Mouse (Mus musculus) olfactory bulb, adult 2 months (tissue): ENCODE measurements around the gene Apba1. TPM values are rescaled to one million over a fixed set of nuclear protein-coding genes. Genes with fewer than 3 reads are reported as not detected.
A peak's percentile ranks its signal among the peaks of the same experiment; 100 is the strongest.

Source experiments
- H3K27ac ChIP-seq: fragments of 200-500 bp; 2 replicates; pipeline ENCODE4 v1.5.1; 2012; ENCODE audit warnings: low read depth, low read length; ENCODE audit not compliant: insufficient read depth
- H3K4me1 ChIP-seq: fragments of 200-500 bp; 2 replicates; pipeline ENCODE4 v1.6.1; 2012; ENCODE audit warnings: low read length; ENCODE audit not compliant: control insufficient read depth, insufficient read depth
- H3K4me3 ChIP-seq: fragments of 200-500 bp; 2 replicates; pipeline ENCODE4 v1.5.1; 2012; ENCODE audit warnings: mild to moderate bottlenecking, low read depth, low read length, moderate library complexity; ENCODE audit not compliant: insufficient read depth
- CTCF ChIP-seq: fragments of 200-500 bp; IDR thresholded peaks from 2 replicates; pipeline ENCODE4 v1.5.1; 2012; ENCODE audit warnings: low read depth, mild to moderate bottlenecking, low read length, moderate library complexity; ENCODE audit not compliant: insufficient read depth
- POLR2A ChIP-seq: fragments of 200-500 bp; IDR thresholded peaks from 2 replicates; pipeline ENCODE4 v1.6.1; 2012; ENCODE audit warnings: mild to moderate bottlenecking, low read depth, low read length, moderate library complexity; ENCODE audit not compliant: insufficient read depth
- WGBS: fragments of 180-500 bp; shearing (Covaris S2); methylation state at CpG from one replicate; pipeline ENCODE4 v1.1.7; 2018; 5-methylcytosine and 5-hydroxymethylcytosine counted together
- polyA plus RNA-seq: library from polyadenylated mRNA; stranded (reverse); fragments of >200 nt; gene quantifications from 2 replicates; pipeline ENCODE4 v1.2.4, GENCODE M21; 2012; ENCODE audit warnings: low replicate concordance; ENCODE audit not compliant: missing spikeins, insufficient read depth, insufficient read length

Apba1 gene
- polyA plus RNA-seq, 1 experiment = 45.8 TPM

GRCm38 (mm10) chr19:23924057-23924456 lies 165.4 kb downstream of the Apba1 start:
- no peak for TF ChIP-seq CTCF
- TF ChIP-seq POLR2A = no peak
- H3K4me3 ChIP-seq = no peak overlapping the region
- H3K4me1 ChIP-seq = peaks cover 14% of the 10 kb centered on the region; the same call in 1 of the 2 replicates
- no peak overlapping the region for H3K27ac ChIP-seq
- WGBS = 39% methylated on average over 6 of the region's 6 CpGs

- 90% methylated on average over 9 of the region's 9 CpGs for WGBS
- no peak for TF ChIP-seq CTCF
- TF ChIP-seq POLR2A = no peak
These were observed 166.1 kb downstream of the Apba1 start for GRCm38 (mm10) chr19:23924791-23925190.

GRCm38 (mm10) chr19:23925541-23925940 lies 166.9 kb downstream of the Apba1 start:
- WGBS = 82% methylated on average over 5 of the region's 5 CpGs
- Histone ChIP-seq H3K4me1 (peaks cover 15% of the 10 kb centered on the region), H3K27ac (no peak overlapping the region), H3K4me3 (no peak overlapping the region)
- TF ChIP-seq CTCF (no peak), POLR2A (no peak)

More at GRCm38 (mm10) chr19:23924791-23925190, 166.1 kb downstream of the Apba1 start:
- no peak overlapping the region for H3K4me3 ChIP-seq
- no peak overlapping the region for H3K27ac ChIP-seq
- H3K4me1 ChIP-seq = peaks cover 17% of the 10 kb centered on the region; the same call in 1 of the 2 replicates

- Histone ChIP-seq H3K4me3 (no peak overlapping the region), H3K4me1 (peaks cover 11% of the 10 kb centered on the region), H3K27ac (no peak overlapping the region)
- TF ChIP-seq POLR2A (no peak), CTCF (0 out of 2 replicates have a peak, but pooled peaks have one; percentile 13)
- WGBS = 29% methylated on average over 5 of the region's 5 CpGs
These were observed 172.1 kb downstream of the Apba1 start for GRCm38 (mm10) chr19:23930826-23931225.

DNA sequence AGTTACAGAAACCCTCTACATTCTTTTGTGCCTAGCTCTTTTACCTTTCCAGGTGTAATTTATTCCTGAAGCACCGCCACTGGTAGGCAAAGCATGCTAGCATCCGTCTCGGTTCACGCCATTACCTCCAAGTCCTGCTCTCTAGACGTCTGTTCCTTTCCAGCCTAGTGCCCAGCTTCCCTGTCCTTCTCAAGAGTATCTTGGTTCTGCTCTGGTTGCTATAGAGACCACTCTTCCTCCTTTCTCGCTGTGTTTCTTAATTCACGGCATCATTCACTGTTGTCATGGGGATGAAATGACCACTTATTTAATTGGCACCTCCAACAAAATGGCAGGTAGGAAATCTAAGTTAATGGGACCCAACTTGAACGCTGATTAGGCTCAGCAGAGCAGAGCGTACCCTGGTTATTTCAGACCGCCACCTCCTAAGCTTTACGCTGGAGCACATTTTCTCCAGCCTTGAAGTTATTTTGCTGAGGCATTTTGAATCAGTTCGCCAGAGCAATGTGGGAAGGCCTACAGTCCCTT lies 182.8 kb downstream of the Apba1 start:
- Histone ChIP-seq H3K27ac (no peak overlapping the region), H3K4me1 (no peaks in the 10 kb centered on the region), H3K4me3 (no peak overlapping the region)
- WGBS = 65% methylated on average over 12 of the region's 12 CpGs
- TF ChIP-seq CTCF = no peak
- no peak for TF ChIP-seq POLR2A

DNA sequence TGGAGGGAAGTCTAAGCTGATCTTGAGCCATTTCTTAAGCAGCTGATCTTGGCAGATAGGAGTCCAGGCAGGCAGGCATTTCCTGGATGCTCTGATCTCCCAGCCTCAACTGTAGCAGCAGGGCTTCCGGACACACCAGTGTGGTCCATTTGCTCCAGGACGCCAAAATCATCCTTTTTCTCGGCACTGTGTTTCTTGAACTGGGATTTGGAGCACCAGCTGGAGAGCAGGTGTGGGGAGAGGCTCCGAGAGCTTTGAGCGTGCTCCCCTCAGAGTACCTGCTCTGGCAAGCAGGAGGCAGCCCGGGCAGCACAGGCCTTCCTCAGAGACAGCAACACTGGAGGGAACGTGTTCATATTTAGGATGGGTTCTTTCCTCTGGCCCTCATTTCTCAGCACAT lies 184.2 kb downstream of the Apba1 start:
- TF ChIP-seq POLR2A (no peak), CTCF (no peak)
- 93% methylated on average over 7 of the region's 7 CpGs for WGBS
- H3K27ac ChIP-seq = no peak overlapping the region

GRCm38 (mm10) chr19:23946026-23946685 lies 187.5 kb downstream of the Apba1 start:
- Histone ChIP-seq H3K4me1 (peaks cover 8% of the 10 kb centered on the region), H3K4me3 (no peak overlapping the region), H3K27ac (no peak overlapping the region)
- 91% methylated on average over 6 of the region's 6 CpGs for WGBS
- no peak for TF ChIP-seq POLR2A

More for the DNA sequence above, 184.2 kb downstream of the Apba1 start:
- H3K4me1 ChIP-seq = no peaks in the 10 kb centered on the region
- H3K4me3 ChIP-seq = no peak overlapping the region

- H3K4me1 ChIP-seq = peaks cover 8% of the 10 kb centered on the region
- H3K4me3 ChIP-seq = no peak overlapping the region
- TF ChIP-seq CTCF (no peak), POLR2A (no peak)
- 90% methylated on average over 4 of the region's 4 CpGs for WGBS
- no peak overlapping the region for H3K27ac ChIP-seq
These were observed 188.1 kb downstream of the Apba1 start for GRCm38 (mm10) chr19:23946751-23947150.

- Histone ChIP-seq H3K27ac (no peak overlapping the region), H3K4me1 (peaks cover 8% of the 10 kb centered on the region), H3K4me3 (no peak overlapping the region)
- WGBS = 57% methylated on average over 4 of the region's 4 CpGs
- TF ChIP-seq CTCF (no peak), POLR2A (no peak)
These were observed 189.2 kb downstream of the Apba1 start for GRCm38 (mm10) chr19:23947871-23948270.
